Mouse (Mus musculus) kidney, embryonic 14.5 days (tissue): ENCODE data around the gene Dtx1. TPM values are rescaled to one million over a fixed set of nuclear protein-coding genes. Genes with fewer than 3 reads are reported as not detected.

ENCODE experiments used
- ATAC-seq: fragments of 200-750 bp; cut with Nextera tagmentation; 2 replicates; pipeline ENCODE4 v1.8.0; 2017; ENCODE audit warnings: moderate number of reproducible peaks, mild to moderate bottlenecking, moderate TSS enrichment, moderate library complexity; ENCODE audit not compliant: low FRiP score, low TSS enrichment
- H3K27ac ChIP-seq: fragments of 300-500 bp; sonication (generic); 2 replicates; pipeline ENCODE4 v1.5.1; 2014; ENCODE audit warnings: low read depth, mild to moderate bottlenecking, low read length, moderate library complexity, mixed read lengths
- H3K27me3 ChIP-seq: fragments of 300-500 bp; sonication (generic); 2 replicates; pipeline ENCODE4 v1.6.1; 2014; ENCODE audit warnings: mild to moderate bottlenecking, low read length; ENCODE audit not compliant: control insufficient read depth, insufficient read depth
- H3K36me3 ChIP-seq: fragments of 300-500 bp; sonication (generic); 2 replicates; pipeline ENCODE4 v1.6.1; 2014; ENCODE audit warnings: low read length, mixed read lengths; ENCODE audit not compliant: control insufficient read depth, insufficient read depth
- H3K4me1 ChIP-seq: fragments of 300-500 bp; sonication (generic); 2 replicates; pipeline ENCODE4 v1.6.1; 2014; ENCODE audit warnings: low read length, mixed read lengths; ENCODE audit not compliant: control insufficient read depth, insufficient read depth
- H3K4me2 ChIP-seq: fragments of 300-500 bp; sonication (generic); replicated peaks from 2 replicates; pipeline ENCODE4 v1.6.1; 2014; ENCODE audit warnings: low read depth, mild to moderate bottlenecking, low read length
- H3K4me3 ChIP-seq: fragments of 300-500 bp; sonication (generic); 2 replicates; pipeline ENCODE4 v1.5.1; 2014; ENCODE audit warnings: mild to moderate bottlenecking, low read length
- H3K9ac ChIP-seq: fragments of 300-500 bp; sonication (generic); 2 replicates; pipeline ENCODE4 v1.6.1; 2014; ENCODE audit warnings: low read depth, mild to moderate bottlenecking, low read length, moderate library complexity
- H3K9me3 ChIP-seq: fragments of 300-500 bp; sonication (generic); 2 replicates; pipeline ENCODE4 v1.6.1; 2016; ENCODE audit warnings: low read length; ENCODE audit not compliant: control insufficient read depth
- WGBS: fragments of 180-500 bp; shearing (Covaris S2); extraction: QIAGEN DNeasy Blood & Tissue Kit; methylation state at CpG from one replicate; pipeline ENCODE4 v1.1.7; 2014; 5-methylcytosine and 5-hydroxymethylcytosine counted together
- polyA plus RNA-seq: library from polyadenylated mRNA; unstranded; fragments of >200 nt; fragmentation: Nextera tagmentation; extraction: Ambion mirVana; gene quantifications from 2 replicates; pipeline ENCODE4 v1.2.1, GENCODE M21; 2014

Gene Dtx1
- polyA plus RNA-seq, 1 experiment from 2014 or later, result 7.3 TPM

GRCm38 (mm10) chr5:120652915-120653701 is 58.6 kb downstream of the Dtx1 start:
- 78% methylated on average over 28 of the region's 28 CpGs for WGBS
- ATAC-seq, result no peak
- Histone ChIP-seq H3K4me3 (no peak overlapping the region), H3K9ac (no peak overlapping the region), H3K27me3 (peaks cover 21% of the 10 kb centered on the region), H3K36me3 (no peaks in the 10 kb centered on the region), H3K27ac (no peak overlapping the region), H3K4me2 (no peak overlapping the region), H3K9me3 (no peaks in the 10 kb centered on the region), H3K4me1 (peaks cover 10% of the 10 kb centered on the region)

- Histone ChIP-seq H3K4me2 (no peak overlapping the region), H3K27ac (no peak overlapping the region), H3K4me1 (peaks cover 10% of the 10 kb centered on the region), H3K9me3 (no peaks in the 10 kb centered on the region), H3K4me3 (no peak overlapping the region), H3K27me3 (peaks cover 28% of the 10 kb centered on the region), H3K36me3 (no peaks in the 10 kb centered on the region), H3K9ac (no peak overlapping the region)
- 47% methylated on average over 5 of the region's 5 CpGs for WGBS
- no peak for ATAC-seq
Observed at GRCm38 (mm10) chr5:120651230-120651629, 60.5 kb downstream of the Dtx1 start.

GRCm38 (mm10) chr5:120649938-120650337 is 61.8 kb downstream of the Dtx1 start:
- peaks cover 28% of the 10 kb centered on the region for H3K27me3 ChIP-seq
- H3K4me1 ChIP-seq, result peaks cover 10% of the 10 kb centered on the region
- no peaks in the 10 kb centered on the region for H3K9me3 ChIP-seq
- WGBS, result 24% methylated on average over 13 of the region's 13 CpGs
- no peak overlapping the region for H3K4me3 ChIP-seq
- no peak for ATAC-seq
- H3K27ac ChIP-seq, result no peak overlapping the region
- no peaks in the 10 kb centered on the region for H3K36me3 ChIP-seq
- H3K4me2 ChIP-seq, result no peak overlapping the region; the same call in 1 of the 2 replicates
- no peak overlapping the region for H3K9ac ChIP-seq

GRCm38 (mm10) chr5:120649374-120649933 is 62.3 kb downstream of the Dtx1 start:
- Histone ChIP-seq H3K27me3 (peaks cover 28% of the 10 kb centered on the region), H3K9me3 (no peaks in the 10 kb centered on the region), H3K9ac (peak overlapping the region; percentile 31; the same call in 1 of the 2 replicates), H3K36me3 (no peaks in the 10 kb centered on the region), H3K4me2 (peak overlapping the region; percentile 42), H3K4me3 (peak overlapping the region; percentile 28), H3K4me1 (peaks cover 10% of the 10 kb centered on the region), H3K27ac (no peak overlapping the region)
- 3% methylated on average over 21 of the region's 21 CpGs for WGBS
- peak; percentile 41 for ATAC-seq

- H3K9ac ChIP-seq, result peak within 1 kb of the TSS; percentile 31; the same call in 1 of the 2 replicates
- peak; percentile 78 for ATAC-seq
- no peak within 1 kb of the TSS for H3K27ac ChIP-seq
- peaks cover 28% of the 10 kb centered on the region for H3K27me3 ChIP-seq
- peak within 1 kb of the TSS; percentile 28 for H3K4me3 ChIP-seq
- peaks cover 10% of the 10 kb centered on the region for H3K4me1 ChIP-seq
- 1% methylated on average over 47 of the region's 53 CpGs for WGBS
- no peaks in the 10 kb centered on the region for H3K9me3 ChIP-seq
- no peaks in the 10 kb centered on the region for H3K36me3 ChIP-seq
- H3K4me2 ChIP-seq, result peak within 1 kb of the TSS; percentile 42
Observed at GRCm38 (mm10) chr5:120648569-120649373, 63.0 kb downstream of the Dtx1 start, which contains the start of gene Rasal1. Gene Rasal1, plus strand, starts transcription at chr5:120648812.

- WGBS, result 25% methylated on average over 12 of the region's 12 CpGs
- peak overlapping the region; percentile 42 for H3K4me2 ChIP-seq
Observed at GRCm38 (mm10) chr5:120647814-120648491, 63.8 kb downstream of the Dtx1 start.

GRCm38 (mm10) chr5:120647361-120647760 is 64.4 kb downstream of the Dtx1 start:
- Histone ChIP-seq H3K27ac (no peak overlapping the region), H3K36me3 (no peaks in the 10 kb centered on the region), H3K9ac (no peak overlapping the region), H3K4me2 (no peak overlapping the region), H3K9me3 (no peaks in the 10 kb centered on the region), H3K4me1 (peaks cover 10% of the 10 kb centered on the region), H3K4me3 (no peak overlapping the region), H3K27me3 (peaks cover 28% of the 10 kb centered on the region)
- 62% methylated on average over 4 of the region's 4 CpGs for WGBS
- no peak for ATAC-seq

More at GRCm38 (mm10) chr5:120647814-120648491, 63.8 kb downstream of the Dtx1 start:
- Histone ChIP-seq H3K36me3 (no peaks in the 10 kb centered on the region), H3K4me1 (peaks cover 10% of the 10 kb centered on the region), H3K9me3 (no peaks in the 10 kb centered on the region), H3K27me3 (peaks cover 28% of the 10 kb centered on the region), H3K4me3 (0 out of 2 replicates have a peak overlapping the region, but pooled peaks have one; percentile 28), H3K9ac (no peak overlapping the region), H3K27ac (no peak overlapping the region)
- ATAC-seq, result no peak

GRCm38 (mm10) chr5:120645851-120646250 is 65.9 kb downstream of the Dtx1 start:
- peaks cover 28% of the 10 kb centered on the region for H3K27me3 ChIP-seq
- no peak overlapping the region for H3K27ac ChIP-seq
- WGBS, result 60% methylated on average over 6 of the region's 6 CpGs
- H3K36me3 ChIP-seq, result no peaks in the 10 kb centered on the region
- H3K4me1 ChIP-seq, result peaks cover 10% of the 10 kb centered on the region
- no peak overlapping the region for H3K4me3 ChIP-seq
- no peaks in the 10 kb centered on the region for H3K9me3 ChIP-seq
- no peak for ATAC-seq
- no peak overlapping the region for H3K4me2 ChIP-seq
- no peak overlapping the region for H3K9ac ChIP-seq
